Mouse (Mus musculus): ENCODE results near the gene Stra8. TPM values are rescaled to one million over a fixed set of nuclear protein-coding genes. Genes with fewer than 3 reads are reported as not detected.

The Stra8 gene
- polyA plus RNA-seq, 1 experiment from 2014 or later = not detected

DNA sequence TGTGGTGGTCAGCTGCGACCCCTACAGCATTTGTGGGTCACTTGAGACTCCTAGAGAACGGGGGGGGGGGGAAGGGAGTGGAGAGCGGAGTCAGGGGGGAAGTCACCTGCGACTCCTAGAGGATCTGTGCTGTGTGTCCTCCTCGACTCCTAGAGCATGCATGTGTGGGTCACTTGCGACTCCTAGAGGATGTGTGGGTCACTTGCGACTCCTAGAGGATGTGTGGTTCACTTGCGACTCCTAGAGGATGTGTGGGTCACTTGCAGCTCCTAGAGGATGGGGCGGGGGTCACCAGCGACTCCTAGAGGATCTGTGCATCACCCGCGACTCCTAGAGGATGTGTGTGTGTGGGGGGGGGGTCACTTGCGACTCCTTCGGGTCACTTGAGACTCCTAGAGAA lies 2.0 kb downstream of the Stra8 start:
- DNase-seq (ENCODE audit: low spot score) = peak; percentile 57

DNA sequence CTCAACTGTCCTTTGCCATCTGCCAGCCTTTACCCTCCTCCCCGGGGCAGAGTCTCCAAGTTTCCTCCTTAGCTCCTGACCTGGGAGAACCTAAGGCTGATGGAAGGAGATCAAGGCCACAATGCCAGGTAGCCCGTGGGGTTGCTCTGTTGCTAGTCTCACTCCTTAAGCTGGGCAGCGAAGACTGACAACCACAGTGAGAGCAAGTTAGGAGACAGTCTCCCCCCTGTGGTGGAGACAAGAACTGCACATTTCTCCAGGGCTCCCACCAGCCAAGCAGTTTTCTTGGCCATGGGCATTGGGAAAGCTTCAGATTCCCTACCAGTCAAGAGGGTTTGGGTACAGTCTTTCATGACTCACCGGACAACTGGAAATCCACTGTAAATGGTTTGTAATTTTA lies 7.2 kb downstream of the Stra8 start:
- 43% methylated on average over 4 of the region's 4 CpGs for WGBS
- peak; percentile 62 for DNase-seq (ENCODE audit: low spot score)

More for the DNA sequence above, 2.0 kb downstream of the Stra8 start:
- 0 out of 2 replicates have a peak, but pooled peaks cover 2% of the 10 kb centered on the region for H3K4me1 ChIP-seq (replicated peaks; ENCODE audit: control insufficient read depth, insufficient read depth, low read length)
- no peak overlapping the region for H3K4me3 ChIP-seq (ENCODE audit: low read depth, low read length)
- no peaks in the 10 kb centered on the region for H3K36me3 ChIP-seq (ENCODE audit: control insufficient read depth, insufficient read depth, low read length)
- H3K9me3 ChIP-seq (ENCODE audit: control insufficient read depth, low read length) = no peaks in the 10 kb centered on the region
- H3K27me3 ChIP-seq (replicated peaks; ENCODE audit: control insufficient read depth, insufficient read depth, low read length) = no peaks in the 10 kb centered on the region
- no peak overlapping the region for H3K4me2 ChIP-seq
- H3K9ac ChIP-seq (ENCODE audit: low read depth, low read length) = no peak overlapping the region
- 50% methylated on average over 14 of the region's 14 CpGs for WGBS
- H3K27ac ChIP-seq (ENCODE audit: low read depth, low read length) = no peak overlapping the region
- ATAC-seq (replicated peaks; ENCODE audit: low FRiP score) = peak; percentile 77

DNA sequence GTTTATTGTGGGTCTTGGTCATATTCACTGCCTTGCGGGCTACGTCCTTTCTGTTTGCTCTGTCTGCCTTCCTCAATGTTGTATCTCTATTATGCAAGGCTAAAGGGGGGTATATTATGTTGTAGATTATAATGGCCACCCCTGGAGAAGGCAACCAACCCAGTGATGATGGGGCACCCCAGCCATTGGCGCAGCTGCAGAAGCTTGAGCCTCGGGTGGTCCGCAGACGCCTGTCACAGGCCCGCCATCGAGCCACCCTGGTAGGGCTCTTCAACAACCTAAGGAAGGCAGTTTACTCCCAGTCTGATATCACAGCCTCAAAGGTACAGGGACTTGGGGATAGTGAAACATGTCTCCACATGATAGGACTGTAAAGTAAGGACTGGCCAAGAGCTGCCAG lies 7.6 kb downstream of the Stra8 start:
- Histone ChIP-seq H3K4me3 (ENCODE audit: low read depth, low read length) (no peak overlapping the region), H3K9ac (ENCODE audit: low read depth, low read length) (no peak overlapping the region), H3K36me3 (ENCODE audit: control insufficient read depth, insufficient read depth, low read length) (no peaks in the 10 kb centered on the region), H3K27me3 (replicated peaks; ENCODE audit: control insufficient read depth, insufficient read depth, low read length) (no peaks in the 10 kb centered on the region), H3K9me3 (ENCODE audit: control insufficient read depth, low read length) (no peaks in the 10 kb centered on the region), H3K4me2 (no peak overlapping the region), H3K4me1 (replicated peaks; ENCODE audit: control insufficient read depth, insufficient read depth, low read length) (no peaks in the 10 kb centered on the region), H3K27ac (ENCODE audit: low read depth, low read length) (no peak overlapping the region)
- no peak for DNase-seq (ENCODE audit: low spot score)
- ATAC-seq (replicated peaks; ENCODE audit: low FRiP score) = no peak
- WGBS = 88% methylated on average over 8 of the region's 8 CpGs

More for the DNA sequence above, 7.2 kb downstream of the Stra8 start:
- H3K4me1 ChIP-seq (replicated peaks; ENCODE audit: control insufficient read depth, insufficient read depth, low read length) = no peaks in the 10 kb centered on the region
- H3K9me3 ChIP-seq (ENCODE audit: control insufficient read depth, low read length) = no peaks in the 10 kb centered on the region
- no peak overlapping the region for H3K9ac ChIP-seq (ENCODE audit: low read depth, low read length)
- H3K4me3 ChIP-seq (ENCODE audit: low read depth, low read length) = no peak overlapping the region
- H3K4me2 ChIP-seq = no peak overlapping the region
- H3K36me3 ChIP-seq (ENCODE audit: control insufficient read depth, insufficient read depth, low read length) = no peaks in the 10 kb centered on the region
- H3K27me3 ChIP-seq (replicated peaks; ENCODE audit: control insufficient read depth, insufficient read depth, low read length) = no peaks in the 10 kb centered on the region
- no peak for ATAC-seq (replicated peaks; ENCODE audit: low FRiP score)
- H3K27ac ChIP-seq (ENCODE audit: low read depth, low read length) = no peak overlapping the region

DNA sequence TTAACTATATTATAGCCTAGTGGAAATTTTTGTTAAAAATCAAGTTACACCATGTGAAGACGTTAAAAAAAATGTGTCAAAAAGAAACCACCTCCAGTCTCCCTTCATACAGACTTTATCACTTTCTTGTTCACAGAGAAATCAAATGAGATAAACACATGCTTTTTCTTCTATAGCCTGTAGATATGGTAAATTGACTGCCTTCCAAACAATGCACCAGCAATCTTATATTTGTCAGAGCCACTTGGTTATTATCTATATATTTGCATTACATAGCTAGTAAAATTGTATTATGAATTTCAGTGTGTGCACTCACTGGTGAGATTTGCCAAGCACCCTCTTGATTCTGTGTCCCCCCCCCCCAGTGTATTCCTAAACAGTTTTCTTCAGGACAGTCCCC lies 12.7 kb downstream of the Stra8 start:
- Histone ChIP-seq H3K27me3 (replicated peaks; ENCODE audit: control insufficient read depth, insufficient read depth, low read length) (no peaks in the 10 kb centered on the region), H3K4me1 (replicated peaks; ENCODE audit: control insufficient read depth, insufficient read depth, low read length) (no peaks in the 10 kb centered on the region), H3K9me3 (ENCODE audit: control insufficient read depth, low read length) (no peaks in the 10 kb centered on the region), H3K27ac (ENCODE audit: low read depth, low read length) (no peak overlapping the region), H3K36me3 (ENCODE audit: control insufficient read depth, insufficient read depth, low read length) (no peaks in the 10 kb centered on the region), H3K4me3 (ENCODE audit: low read depth, low read length) (no peak overlapping the region), H3K4me2 (no peak overlapping the region), H3K9ac (ENCODE audit: low read depth, low read length) (no peak overlapping the region)
- DNase-seq (ENCODE audit: low spot score) = no peak
- 77% methylated on average over 1 of the region's 1 CpGs for WGBS
- ATAC-seq (replicated peaks; ENCODE audit: low FRiP score) = no peak

DNA sequence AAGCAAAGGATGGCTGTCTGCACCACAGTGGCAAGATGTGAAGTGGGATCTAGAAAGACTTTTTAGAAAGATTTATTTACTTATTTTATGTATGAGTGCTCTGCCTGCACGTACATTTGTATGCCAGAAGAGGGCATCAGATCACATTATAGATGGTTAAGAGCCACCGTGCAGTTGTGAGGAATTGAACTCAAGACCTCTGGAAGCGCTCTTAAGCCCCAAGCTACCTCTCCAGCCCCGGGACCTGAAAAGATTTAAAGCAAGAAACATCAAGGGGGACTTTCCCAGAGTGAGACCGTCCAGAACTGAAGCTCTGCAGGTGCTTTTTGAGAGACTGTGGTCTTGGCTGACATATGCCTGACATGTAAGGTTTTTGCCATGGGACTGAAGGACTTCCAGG lies 16.8 kb downstream of the Stra8 start:
- Histone ChIP-seq H3K4me3 (ENCODE audit: low read depth, low read length) (no peak overlapping the region), H3K4me2 (no peak overlapping the region), H3K27ac (ENCODE audit: low read depth, low read length) (no peak overlapping the region), H3K4me1 (replicated peaks; ENCODE audit: control insufficient read depth, insufficient read depth, low read length) (peaks cover 6% of the 10 kb centered on the region; the same call in 1 of the 2 replicates), H3K36me3 (ENCODE audit: control insufficient read depth, insufficient read depth, low read length) (no peaks in the 10 kb centered on the region), H3K27me3 (replicated peaks; ENCODE audit: control insufficient read depth, insufficient read depth, low read length) (no peaks in the 10 kb centered on the region), H3K9ac (ENCODE audit: low read depth, low read length) (no peak overlapping the region), H3K9me3 (ENCODE audit: control insufficient read depth, low read length) (no peaks in the 10 kb centered on the region)
- ATAC-seq (replicated peaks; ENCODE audit: low FRiP score) = no peak
- WGBS = 57% methylated on average over 5 of the region's 5 CpGs
- DNase-seq (ENCODE audit: low spot score) = no peak

DNA sequence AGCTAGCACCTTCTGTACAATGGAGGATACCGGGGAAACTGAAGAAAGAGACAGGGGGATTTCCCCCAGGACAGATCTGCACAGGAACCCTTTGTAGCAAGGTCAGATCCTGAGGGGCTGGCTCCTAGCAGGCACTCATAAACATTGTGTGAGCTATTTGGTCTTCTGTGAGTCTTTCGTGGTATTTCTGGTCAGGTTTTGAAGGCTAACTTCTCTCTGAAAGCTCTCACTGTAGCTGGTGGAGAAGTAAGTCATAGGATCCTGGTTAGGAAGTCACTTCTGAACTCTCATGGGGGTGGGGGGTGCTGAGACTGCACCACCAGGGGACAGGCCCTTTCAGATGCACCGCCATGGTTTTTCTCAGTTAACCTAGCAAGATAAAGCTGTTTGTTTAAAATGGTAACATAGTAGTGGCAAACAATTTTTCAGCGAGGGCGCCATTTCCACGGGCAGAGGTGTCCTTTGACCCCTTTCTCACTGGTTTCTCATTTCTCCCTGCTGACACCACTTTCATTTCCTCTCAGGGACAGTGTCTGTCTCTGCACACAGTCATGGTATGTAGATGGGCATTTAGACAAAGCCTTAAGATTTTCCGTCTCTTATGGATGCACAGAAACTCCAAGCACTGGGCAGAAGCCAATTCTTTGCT lies 18.4 kb downstream of the Stra8 start:
- no peak overlapping the region for H3K4me3 ChIP-seq (ENCODE audit: low read depth, low read length)
- no peak overlapping the region for H3K4me2 ChIP-seq
- no peak overlapping the region; the same call in 1 of the 2 replicates for H3K27ac ChIP-seq (ENCODE audit: low read depth, low read length)
- H3K27me3 ChIP-seq (replicated peaks; ENCODE audit: control insufficient read depth, insufficient read depth, low read length) = no peaks in the 10 kb centered on the region
- H3K36me3 ChIP-seq (ENCODE audit: control insufficient read depth, insufficient read depth, low read length) = no peaks in the 10 kb centered on the region
- ATAC-seq (replicated peaks; ENCODE audit: low FRiP score) (no peak), DNase-seq (ENCODE audit: low spot score) (no peak)
- 64% methylated on average over 7 of the region's 7 CpGs for WGBS
- no peak overlapping the region for H3K9ac ChIP-seq (ENCODE audit: low read depth, low read length)
- peaks cover 6% of the 10 kb centered on the region; the same call in 1 of the 2 replicates for H3K4me1 ChIP-seq (replicated peaks; ENCODE audit: control insufficient read depth, insufficient read depth, low read length)
- H3K9me3 ChIP-seq (ENCODE audit: control insufficient read depth, low read length) = no peaks in the 10 kb centered on the region

DNA sequence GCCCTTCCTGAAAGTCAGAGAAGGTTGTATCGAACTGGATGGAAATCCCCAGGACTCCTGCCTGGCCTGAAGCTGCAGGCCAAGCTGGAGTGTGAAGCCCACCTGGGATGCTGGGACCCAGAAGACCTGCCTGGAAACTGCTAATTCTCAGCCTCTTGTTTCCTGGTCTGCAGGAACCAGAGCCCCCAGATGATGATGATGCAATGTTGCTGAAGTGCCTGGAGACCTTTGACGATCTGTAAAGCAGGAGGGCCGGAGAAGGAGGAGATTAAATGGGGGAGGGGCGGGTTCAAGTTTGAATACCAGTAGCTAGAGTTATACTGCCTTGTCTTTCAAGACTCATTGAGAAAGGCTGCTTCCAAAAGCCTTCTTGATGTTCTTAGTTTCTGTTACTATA lies 19.0 kb downstream of the Stra8 start:
- H3K4me3 ChIP-seq (ENCODE audit: low read depth, low read length) = no peak overlapping the region
- no peak overlapping the region for H3K27ac ChIP-seq (ENCODE audit: low read depth, low read length)
- H3K36me3 ChIP-seq (ENCODE audit: control insufficient read depth, insufficient read depth, low read length) = no peaks in the 10 kb centered on the region
- H3K9ac ChIP-seq (ENCODE audit: low read depth, low read length) = no peak overlapping the region
- no peak for ATAC-seq (replicated peaks; ENCODE audit: low FRiP score)
- WGBS = 30% methylated on average over 4 of the region's 4 CpGs
- no peaks in the 10 kb centered on the region for H3K27me3 ChIP-seq (replicated peaks; ENCODE audit: control insufficient read depth, insufficient read depth, low read length)
- no peak for DNase-seq (ENCODE audit: low spot score)
- no peak overlapping the region for H3K4me2 ChIP-seq
- H3K4me1 ChIP-seq (replicated peaks; ENCODE audit: control insufficient read depth, insufficient read depth, low read length) = peaks cover 6% of the 10 kb centered on the region; the same call in 1 of the 2 replicates
- no peaks in the 10 kb centered on the region for H3K9me3 ChIP-seq (ENCODE audit: control insufficient read depth, low read length)

DNA sequence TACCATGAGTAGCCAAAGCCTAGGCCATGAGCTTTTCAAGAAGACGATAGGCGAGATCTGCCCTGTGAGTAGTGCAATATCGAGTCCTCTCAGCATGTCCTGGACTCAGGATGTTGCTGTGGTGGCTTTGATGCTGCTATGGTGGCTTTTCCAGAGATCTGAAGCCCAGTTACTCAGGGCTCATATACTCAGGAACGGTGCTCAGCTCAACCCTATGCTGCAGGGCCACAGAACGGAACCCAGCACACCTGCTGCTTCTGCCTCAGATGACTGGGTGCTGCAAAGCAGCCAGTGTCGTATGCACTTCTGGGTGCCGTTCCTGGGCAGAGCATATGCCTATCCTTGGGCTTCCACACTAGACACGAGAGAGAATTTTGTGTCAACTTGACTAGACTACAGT lies 19.5 kb downstream of the Stra8 start:
- no peak overlapping the region for H3K4me3 ChIP-seq (ENCODE audit: low read depth, low read length)
- H3K9me3 ChIP-seq (ENCODE audit: control insufficient read depth, low read length) = no peaks in the 10 kb centered on the region
- 88% methylated on average over 8 of the region's 8 CpGs for WGBS
- H3K36me3 ChIP-seq (ENCODE audit: control insufficient read depth, insufficient read depth, low read length) = no peaks in the 10 kb centered on the region
- peaks cover 6% of the 10 kb centered on the region; the same call in 1 of the 2 replicates for H3K4me1 ChIP-seq (replicated peaks; ENCODE audit: control insufficient read depth, insufficient read depth, low read length)
- H3K27me3 ChIP-seq (replicated peaks; ENCODE audit: control insufficient read depth, insufficient read depth, low read length) = no peaks in the 10 kb centered on the region
- no peak overlapping the region for H3K4me2 ChIP-seq
- ATAC-seq (replicated peaks; ENCODE audit: low FRiP score) (no peak), DNase-seq (ENCODE audit: low spot score) (no peak)
- H3K27ac ChIP-seq (ENCODE audit: low read depth, low read length) = no peak overlapping the region
- H3K9ac ChIP-seq (ENCODE audit: low read depth, low read length) = no peak overlapping the region

DNA sequence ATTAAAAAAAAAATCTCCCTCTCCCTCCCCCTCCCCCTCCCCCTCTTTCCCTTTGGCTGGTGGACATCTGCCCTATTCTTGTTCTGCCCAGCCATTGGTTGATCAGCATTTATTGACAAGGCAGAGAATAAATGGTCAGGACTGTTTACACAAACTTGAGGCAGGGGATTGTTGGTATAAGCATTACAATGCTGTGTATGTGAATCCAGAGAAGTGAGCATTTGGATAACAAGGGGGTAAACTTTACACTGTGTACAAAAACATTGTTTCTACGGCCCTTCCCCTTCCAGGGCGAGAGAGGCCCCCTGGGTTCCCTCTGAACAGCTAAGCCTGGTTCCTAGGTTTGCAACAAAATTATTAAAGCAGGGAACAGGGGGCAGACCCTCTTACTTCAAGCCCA lies 21.5 kb downstream of the Stra8 start:
- no peak for DNase-seq (ENCODE audit: low spot score)
- ATAC-seq (replicated peaks; ENCODE audit: low FRiP score) = no peak
- no peaks in the 10 kb centered on the region for H3K36me3 ChIP-seq (ENCODE audit: control insufficient read depth, insufficient read depth, low read length)
- H3K9ac ChIP-seq (ENCODE audit: low read depth, low read length) = no peak overlapping the region
- peaks cover 6% of the 10 kb centered on the region; the same call in 1 of the 2 replicates for H3K4me1 ChIP-seq (replicated peaks; ENCODE audit: control insufficient read depth, insufficient read depth, low read length)
- H3K4me3 ChIP-seq (ENCODE audit: low read depth, low read length) = no peak overlapping the region
- H3K4me2 ChIP-seq = no peak overlapping the region
- no peaks in the 10 kb centered on the region for H3K27me3 ChIP-seq (replicated peaks; ENCODE audit: control insufficient read depth, insufficient read depth, low read length)
- H3K9me3 ChIP-seq (ENCODE audit: control insufficient read depth, low read length) = no peaks in the 10 kb centered on the region
- H3K27ac ChIP-seq (ENCODE audit: low read depth, low read length) = no peak overlapping the region
- 78% methylated on average over 2 of the region's 2 CpGs for WGBS
